Mouse (Mus musculus): ENCODE results near the gene Ergic2.

Gene Ergic2

DNA sequence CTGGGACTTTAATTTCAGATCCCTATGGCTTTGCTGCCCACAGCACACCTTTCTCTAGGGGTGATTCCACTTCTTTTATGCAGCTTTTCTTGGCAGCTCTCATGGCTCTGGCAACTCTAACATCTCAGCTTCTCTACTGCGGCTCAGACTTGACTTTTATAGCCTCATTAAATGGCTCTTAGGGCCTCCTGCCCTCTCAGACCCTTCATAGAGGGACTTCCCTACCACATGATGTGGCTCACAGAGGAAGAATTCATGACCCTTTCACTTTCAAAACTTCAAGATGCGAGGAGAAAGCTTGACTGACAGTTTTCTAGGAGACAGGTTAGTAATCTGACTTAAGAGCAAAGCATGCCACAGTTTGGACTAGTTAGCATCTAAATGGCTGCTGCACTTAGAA is 10.5 kb upstream of the Ergic2 start:
- Histone ChIP-seq H3K4me3 (replicated peaks; ENCODE audit: low read length) (no peak overlapping the region), H3K9me3 (ENCODE audit: low read length) (no peaks in the 10 kb centered on the region), H3K27me3 (ENCODE audit: insufficient read depth, low read length) (no peaks in the 10 kb centered on the region), H3K4me1 (replicated peaks; ENCODE audit: low read depth, low read length) (no peaks in the 10 kb centered on the region), H3K36me3 (ENCODE audit: insufficient read depth, low read length) (peaks cover 6% of the 10 kb centered on the region; the same call in 1 of the 2 replicates)
- TF ChIP-seq POU5F1 (IDR thresholded peaks at IDR 0.05; ENCODE audit: borderline replicate concordance, low read length) (no peak), CTCF (conservative IDR thresholded peaks at IDR 0.05; ENCODE audit: low read length) (no peak), NANOG (IDR thresholded peaks at IDR 0.05; ENCODE audit: borderline replicate concordance, low read length) (no peak)

DNA sequence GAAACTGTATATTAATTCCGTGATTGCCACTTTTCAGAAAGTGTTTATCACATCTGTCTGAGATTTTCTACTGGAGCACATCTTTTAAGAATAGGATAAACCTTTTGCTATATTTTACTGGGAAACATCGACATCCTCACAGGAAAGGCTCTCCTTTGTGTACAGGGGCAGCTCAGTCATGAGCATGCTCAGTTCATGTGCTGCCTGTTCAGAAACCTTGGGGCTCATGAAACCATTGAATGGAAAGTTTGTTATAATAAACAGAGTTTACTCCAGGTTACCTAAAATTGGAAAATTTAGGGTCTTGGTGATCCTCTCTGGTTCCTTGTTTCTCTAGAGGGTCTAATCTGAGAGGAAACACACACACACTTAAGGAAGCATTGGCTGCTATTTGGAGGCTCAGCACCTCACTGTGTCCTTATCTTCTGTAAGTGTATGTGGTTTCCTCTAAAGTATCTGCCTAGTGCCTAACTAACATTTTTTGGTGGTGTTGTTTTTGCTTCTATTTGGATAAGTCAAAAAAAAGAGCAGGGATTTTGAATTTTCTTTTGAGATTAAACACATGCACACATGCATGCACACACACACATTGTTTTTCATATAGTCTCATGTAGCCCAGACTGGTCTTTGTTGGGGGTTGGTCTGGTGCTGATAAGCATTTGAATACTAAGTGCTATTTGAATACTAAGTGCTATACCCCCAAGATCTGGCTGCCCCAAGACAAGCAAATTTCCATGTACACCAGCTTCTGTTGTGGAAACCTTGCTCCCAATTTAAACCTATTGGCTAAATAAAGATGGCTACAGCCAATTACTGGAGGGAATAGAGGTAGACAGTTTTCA is 6.3 kb upstream of the Ergic2 start:
- Histone ChIP-seq H3K36me3 (ENCODE audit: insufficient read depth, low read length) (peaks cover 22% of the 10 kb centered on the region), H3K9me3 (ENCODE audit: low read length) (no peaks in the 10 kb centered on the region), H3K4me3 (replicated peaks; ENCODE audit: low read length) (no peak overlapping the region), H3K4me1 (replicated peaks; ENCODE audit: low read depth, low read length) (peaks cover 18% of the 10 kb centered on the region), H3K27me3 (ENCODE audit: insufficient read depth, low read length) (no peaks in the 10 kb centered on the region)
- TF ChIP-seq NANOG (IDR thresholded peaks at IDR 0.05; ENCODE audit: borderline replicate concordance, low read length): no peak
- no peak for TF ChIP-seq POU5F1 (IDR thresholded peaks at IDR 0.05; ENCODE audit: borderline replicate concordance, low read length)
- TF ChIP-seq CTCF (conservative IDR thresholded peaks at IDR 0.05; ENCODE audit: low read length): no peak

DNA sequence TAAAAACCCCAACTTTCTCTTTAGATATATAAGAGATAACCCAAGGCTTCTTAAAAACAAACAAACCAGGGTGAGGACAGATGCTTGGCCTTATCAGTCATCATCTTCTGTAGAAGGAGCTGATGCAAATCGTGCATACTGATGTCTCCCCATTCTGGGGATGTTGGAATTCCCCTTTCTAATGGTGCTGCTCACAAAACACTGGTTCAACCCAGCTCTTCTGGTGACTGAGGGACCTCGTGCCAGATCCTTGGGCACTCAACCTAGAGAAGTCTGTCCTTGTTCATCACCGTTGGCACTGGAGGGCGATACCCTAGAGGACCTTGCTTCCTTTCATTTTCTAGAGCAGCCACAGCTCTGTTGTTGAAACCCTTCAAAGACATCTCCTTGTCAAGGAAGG is 4.6 kb upstream of the Ergic2 start:
- Histone ChIP-seq H3K4me3 (replicated peaks; ENCODE audit: low read length) (no peak overlapping the region), H3K9me3 (ENCODE audit: low read length) (no peaks in the 10 kb centered on the region), H3K27me3 (ENCODE audit: insufficient read depth, low read length) (no peaks in the 10 kb centered on the region), H3K4me1 (replicated peaks; ENCODE audit: low read depth, low read length) (peaks cover 25% of the 10 kb centered on the region), H3K36me3 (ENCODE audit: insufficient read depth, low read length) (peaks cover 22% of the 10 kb centered on the region)
- no peak for TF ChIP-seq CTCF (conservative IDR thresholded peaks at IDR 0.05; ENCODE audit: low read length)
- TF ChIP-seq POU5F1 (IDR thresholded peaks at IDR 0.05; ENCODE audit: borderline replicate concordance, low read length): no peak
- TF ChIP-seq NANOG (IDR thresholded peaks at IDR 0.05; ENCODE audit: borderline replicate concordance, low read length): no peak

GRCm38 (mm10) chr6:148214765-148215164 is 2.6 kb upstream of the Ergic2 start:
- Histone ChIP-seq H3K4me3 (replicated peaks; ENCODE audit: low read length) (no peak overlapping the region), H3K4me1 (replicated peaks; ENCODE audit: low read depth, low read length) (peaks cover 37% of the 10 kb centered on the region)

GRCm38 (mm10) chr6:148211391-148211876 is 740 bp downstream of the Ergic2 start:
- peaks cover 41% of the 10 kb centered on the region for H3K4me1 ChIP-seq (replicated peaks; ENCODE audit: low read depth, low read length)
- H3K27me3 ChIP-seq (ENCODE audit: insufficient read depth, low read length): no peaks in the 10 kb centered on the region
- TF ChIP-seq NANOG (IDR thresholded peaks at IDR 0.05; ENCODE audit: borderline replicate concordance, low read length): no peak
- no peak for TF ChIP-seq POU5F1 (IDR thresholded peaks at IDR 0.05; ENCODE audit: borderline replicate concordance, low read length)
- TF ChIP-seq CTCF (conservative IDR thresholded peaks at IDR 0.05; ENCODE audit: low read length): no peak
- no peaks in the 10 kb centered on the region for H3K9me3 ChIP-seq (ENCODE audit: low read length)
- H3K4me3 ChIP-seq (replicated peaks; ENCODE audit: low read length): peak overlapping the region; percentile 98
- peaks cover 14% of the 10 kb centered on the region for H3K36me3 ChIP-seq (ENCODE audit: insufficient read depth, low read length)

More at GRCm38 (mm10) chr6:148214765-148215164, 2.6 kb upstream of the Ergic2 start:
- Histone ChIP-seq H3K9me3 (ENCODE audit: low read length) (no peaks in the 10 kb centered on the region), H3K36me3 (ENCODE audit: insufficient read depth, low read length) (peaks cover 22% of the 10 kb centered on the region), H3K27me3 (ENCODE audit: insufficient read depth, low read length) (no peaks in the 10 kb centered on the region)
- peak; percentile 72 for TF ChIP-seq CTCF (conservative IDR thresholded peaks at IDR 0.05; ENCODE audit: low read length)
- no peak for TF ChIP-seq NANOG (IDR thresholded peaks at IDR 0.05; ENCODE audit: borderline replicate concordance, low read length)
- no peak for TF ChIP-seq POU5F1 (IDR thresholded peaks at IDR 0.05; ENCODE audit: borderline replicate concordance, low read length)

DNA sequence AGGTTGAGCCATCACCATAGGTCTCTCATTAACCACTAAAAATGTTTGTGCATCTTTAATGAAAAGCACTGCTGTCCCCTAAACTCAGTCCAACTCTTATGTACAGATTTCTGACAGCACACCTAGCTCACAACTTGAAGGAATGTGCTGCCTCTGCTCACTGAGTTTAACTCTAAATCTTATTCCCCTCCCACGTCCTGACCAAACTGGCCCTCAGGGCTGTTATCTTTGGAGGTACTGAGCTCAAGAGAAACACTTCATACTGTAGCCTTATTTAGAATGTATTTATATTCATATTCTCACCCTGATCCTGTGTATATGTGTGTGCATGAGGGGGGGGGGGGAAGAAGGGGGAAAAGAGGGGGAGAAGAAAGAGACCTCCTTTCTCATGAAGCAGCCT is 4.7 kb downstream of the Ergic2 start:
- peaks cover 15% of the 10 kb centered on the region for H3K4me1 ChIP-seq (replicated peaks; ENCODE audit: low read depth, low read length)
- H3K27me3 ChIP-seq (ENCODE audit: insufficient read depth, low read length): no peaks in the 10 kb centered on the region
- H3K9me3 ChIP-seq (ENCODE audit: low read length): no peaks in the 10 kb centered on the region
- peaks cover 40% of the 10 kb centered on the region for H3K36me3 ChIP-seq (ENCODE audit: insufficient read depth, low read length)
- H3K4me3 ChIP-seq (replicated peaks; ENCODE audit: low read length): no peak overlapping the region
- no peak for TF ChIP-seq CTCF (conservative IDR thresholded peaks at IDR 0.05; ENCODE audit: low read length)
- TF ChIP-seq POU5F1 (IDR thresholded peaks at IDR 0.05; ENCODE audit: borderline replicate concordance, low read length): no peak
- TF ChIP-seq NANOG (IDR thresholded peaks at IDR 0.05; ENCODE audit: borderline replicate concordance, low read length): no peak

DNA sequence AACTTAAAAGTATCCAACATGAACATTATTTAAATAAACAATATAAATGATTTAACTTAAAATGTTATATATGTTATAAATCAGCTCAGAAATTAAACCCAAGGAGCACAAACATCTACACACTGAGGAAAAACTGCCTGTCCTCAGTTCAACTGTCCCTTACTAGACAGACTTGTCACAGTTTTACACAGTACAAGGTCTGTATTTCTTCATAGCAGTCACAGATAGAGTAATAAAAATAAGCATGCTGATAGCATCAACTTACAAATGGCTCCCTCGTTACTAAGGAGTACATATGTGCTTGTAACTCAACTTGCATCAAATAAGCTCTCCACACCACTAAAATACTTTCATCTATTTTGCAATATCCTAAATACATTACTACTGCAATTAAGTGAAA is 7.0 kb downstream of the Ergic2 start:
- Histone ChIP-seq H3K9me3 (ENCODE audit: low read length) (no peaks in the 10 kb centered on the region), H3K27me3 (ENCODE audit: insufficient read depth, low read length) (no peaks in the 10 kb centered on the region), H3K4me3 (replicated peaks; ENCODE audit: low read length) (no peak overlapping the region), H3K4me1 (replicated peaks; ENCODE audit: low read depth, low read length) (peaks cover 5% of the 10 kb centered on the region; the same call in 1 of the 2 replicates), H3K36me3 (ENCODE audit: insufficient read depth, low read length) (peaks cover 61% of the 10 kb centered on the region)
- TF ChIP-seq CTCF (conservative IDR thresholded peaks at IDR 0.05; ENCODE audit: low read length) (no peak), POU5F1 (IDR thresholded peaks at IDR 0.05; ENCODE audit: borderline replicate concordance, low read length) (no peak), NANOG (IDR thresholded peaks at IDR 0.05; ENCODE audit: borderline replicate concordance, low read length) (no peak)

DNA sequence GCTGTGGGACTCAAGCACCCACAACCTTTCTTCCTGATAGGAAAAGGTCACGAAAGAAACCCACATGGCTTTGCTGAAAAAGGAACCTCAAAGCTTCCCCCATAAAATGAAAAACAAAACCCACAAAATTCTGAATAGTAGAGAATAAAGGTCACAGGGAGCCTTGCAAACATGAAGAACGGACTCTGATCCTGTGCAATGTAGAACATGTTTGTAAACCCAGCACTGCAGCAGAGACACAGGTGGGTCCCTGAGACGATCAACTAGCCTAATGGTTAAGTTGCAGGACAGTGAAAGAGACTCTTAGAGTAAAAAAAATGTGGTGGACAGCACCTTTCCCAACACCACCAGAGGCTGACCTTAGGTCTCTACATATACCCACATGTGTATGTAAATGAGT is 12.4 kb downstream of the Ergic2 start:
- Histone ChIP-seq H3K9me3 (ENCODE audit: low read length) (no peaks in the 10 kb centered on the region), H3K36me3 (ENCODE audit: insufficient read depth, low read length) (peaks cover 88% of the 10 kb centered on the region), H3K27me3 (ENCODE audit: insufficient read depth, low read length) (no peaks in the 10 kb centered on the region), H3K4me3 (replicated peaks; ENCODE audit: low read length) (no peak overlapping the region), H3K4me1 (replicated peaks; ENCODE audit: low read depth, low read length) (no peaks in the 10 kb centered on the region)
- TF ChIP-seq POU5F1 (IDR thresholded peaks at IDR 0.05; ENCODE audit: borderline replicate concordance, low read length) (no peak), CTCF (conservative IDR thresholded peaks at IDR 0.05; ENCODE audit: low read length) (no peak), NANOG (IDR thresholded peaks at IDR 0.05; ENCODE audit: borderline replicate concordance, low read length) (no peak)

Data from E14TG2a.4 (cell line).